Mouse (Mus musculus): Measurements from ENCODE around the gene Ncoa7. TPM values are rescaled to one million over a fixed set of nuclear protein-coding genes. Genes with fewer than 3 reads are reported as not detected.
"Not testable (repeated sequence)": the region's sequence is repeated elsewhere in the genome, so short reads cannot be mapped to it uniquely, and the experiment has no call there.

Ncoa7 gene
- polyA plus RNA-seq, 1 experiment from 2014 or later: 13.7 TPM

GRCm38 (mm10) chr10:30628444-30628843 is 174.7 kb downstream of the Ncoa7 start:
- not testable (repeated sequence) for H3K4me3 ChIP-seq; H3K27me3 ChIP-seq; H3K36me3 ChIP-seq; H3K9ac ChIP-seq (replicated peaks); H3K27ac ChIP-seq (replicated peaks); ATAC-seq (replicated peaks); H3K4me1 ChIP-seq; H3K4me2 ChIP-seq (replicated peaks); H3K9me3 ChIP-seq
- 93% methylated on average over 11 of the region's 11 CpGs for WGBS

- H3K4me1 ChIP-seq: peaks cover 10% of the 10 kb centered on the region
- no peaks in the 10 kb centered on the region for H3K27me3 ChIP-seq
- no peak overlapping the region for H3K4me3 ChIP-seq
- no peaks in the 10 kb centered on the region for H3K9me3 ChIP-seq
- ATAC-seq (replicated peaks): no peak
- no peak overlapping the region for H3K27ac ChIP-seq (replicated peaks)
- no peak overlapping the region for H3K4me2 ChIP-seq (replicated peaks)
- H3K9ac ChIP-seq (replicated peaks): no peak overlapping the region
- WGBS: 22% methylated on average over 1 of the region's 1 CpGs
- no peaks in the 10 kb centered on the region for H3K36me3 ChIP-seq
These were observed 175.6 kb downstream of the Ncoa7 start for GRCm38 (mm10) chr10:30627548-30627947.

- H3K4me2 ChIP-seq (replicated peaks): no peak overlapping the region
- H3K9me3 ChIP-seq: no peaks in the 10 kb centered on the region
- peak overlapping the region; percentile 34 for H3K27ac ChIP-seq (replicated peaks)
- peak; percentile 86 for ATAC-seq (replicated peaks)
- WGBS: 39% methylated on average over 5 of the region's 5 CpGs
- peaks cover 10% of the 10 kb centered on the region for H3K4me1 ChIP-seq
- no peak overlapping the region for H3K9ac ChIP-seq (replicated peaks)
- no peaks in the 10 kb centered on the region for H3K36me3 ChIP-seq
- no peaks in the 10 kb centered on the region for H3K27me3 ChIP-seq
- H3K4me3 ChIP-seq: no peak overlapping the region
These were observed 178.7 kb downstream of the Ncoa7 start for GRCm38 (mm10) chr10:30624161-30625019.

- Histone ChIP-seq H3K4me3 (no peak overlapping the region), H3K4me2 (replicated peaks) (no peak overlapping the region)
These were observed 180.2 kb downstream of the Ncoa7 start for GRCm38 (mm10) chr10:30622928-30623327.

DNA sequence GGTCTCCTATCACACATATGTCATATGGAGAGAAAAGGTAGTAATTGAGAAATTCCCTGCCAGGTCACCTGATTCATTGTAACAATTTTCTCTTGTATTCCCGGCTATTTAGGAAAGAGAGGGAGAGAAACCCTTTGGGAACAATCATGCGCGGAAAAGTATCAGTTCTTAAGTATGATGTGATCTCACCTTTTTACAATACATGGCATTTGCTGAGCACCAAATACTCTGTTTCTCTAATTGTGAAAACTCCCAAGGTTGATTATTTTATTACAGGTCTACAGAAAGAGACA is 184.3 kb downstream of the Ncoa7 start:
- Histone ChIP-seq H3K9ac (replicated peaks) (peak overlapping the region; percentile 75), H3K4me3 (peak overlapping the region; percentile 73), H3K27ac (replicated peaks) (peak overlapping the region; percentile 94), H3K36me3 (no peaks in the 10 kb centered on the region), H3K9me3 (no peaks in the 10 kb centered on the region), H3K27me3 (no peaks in the 10 kb centered on the region), H3K4me2 (replicated peaks) (peak overlapping the region; percentile 66), H3K4me1 (peaks cover 6% of the 10 kb centered on the region)
- WGBS: 37% methylated on average over 3 of the region's 3 CpGs
- ATAC-seq (replicated peaks): no peak

More at GRCm38 (mm10) chr10:30622928-30623327, 180.2 kb downstream of the Ncoa7 start:
- Histone ChIP-seq H3K9ac (replicated peaks) (no peak overlapping the region), H3K9me3 (no peaks in the 10 kb centered on the region), H3K27me3 (no peaks in the 10 kb centered on the region), H3K36me3 (no peaks in the 10 kb centered on the region), H3K27ac (replicated peaks) (no peak overlapping the region), H3K4me1 (peaks cover 10% of the 10 kb centered on the region)
- no peak for ATAC-seq (replicated peaks)

DNA sequence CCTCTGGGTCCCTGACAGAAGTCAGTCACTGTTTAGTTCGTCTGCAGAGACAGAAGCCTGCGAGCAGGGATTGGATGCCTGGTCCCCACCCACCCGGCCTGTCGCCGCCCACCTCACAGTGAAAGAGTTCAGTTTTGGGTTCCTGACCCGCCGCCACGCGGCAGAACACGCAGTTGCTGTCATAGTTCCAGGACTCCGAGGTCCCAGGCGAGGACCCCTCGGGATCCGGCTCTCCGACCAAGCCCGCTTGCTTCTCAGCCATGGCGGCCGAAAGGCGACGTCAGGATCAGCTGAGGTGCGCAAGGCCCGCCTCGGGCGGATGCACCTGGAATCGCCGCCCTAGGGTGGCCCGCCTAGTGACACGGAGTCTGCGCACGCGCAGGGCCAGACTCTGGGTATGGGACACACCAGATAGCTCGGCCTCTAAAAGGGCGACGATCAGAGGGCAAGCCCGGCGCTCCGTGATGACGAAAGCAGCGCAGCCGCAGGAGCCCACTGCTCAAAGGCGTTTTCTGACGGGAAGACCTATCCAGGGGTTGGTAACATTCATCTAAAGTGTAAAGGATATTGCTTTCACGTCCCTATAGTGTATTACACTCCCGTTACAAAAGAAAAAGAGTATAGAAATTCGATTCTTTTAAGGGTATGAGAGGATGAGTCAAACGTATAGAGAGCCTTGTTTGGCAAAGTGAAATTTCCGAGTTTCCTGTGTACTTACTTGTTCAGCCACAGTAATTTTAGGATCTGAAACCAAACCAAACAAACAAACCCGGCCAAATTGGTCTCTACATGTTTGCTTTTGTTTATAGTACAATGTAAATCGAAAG is 184.8 kb downstream of the Ncoa7 start:
- WGBS: 2% methylated on average over 49 of the region's 49 CpGs
- ATAC-seq (replicated peaks): peak; percentile 100

GRCm38 (mm10) chr10:30613039-30613438 is 190.1 kb downstream of the Ncoa7 start:
- Histone ChIP-seq H3K4me1 (peaks cover 4% of the 10 kb centered on the region; the same call in 1 of the 2 replicates), H3K4me3 (no peak overlapping the region), H3K36me3 (no peaks in the 10 kb centered on the region), H3K27ac (replicated peaks) (no peak overlapping the region), H3K4me2 (replicated peaks) (no peak overlapping the region), H3K27me3 (no peaks in the 10 kb centered on the region), H3K9ac (replicated peaks) (no peak overlapping the region), H3K9me3 (no peaks in the 10 kb centered on the region)
- 86% methylated on average over 4 of the region's 4 CpGs for WGBS
- ATAC-seq (replicated peaks): no peak

More for the DNA sequence above, 184.8 kb downstream of the Ncoa7 start:
- Histone ChIP-seq H3K9ac (replicated peaks) (peak overlapping the region; percentile 75), H3K4me1 (peaks cover 4% of the 10 kb centered on the region; the same call in 1 of the 2 replicates), H3K36me3 (no peaks in the 10 kb centered on the region), H3K4me3 (peak overlapping the region; percentile 73), H3K27me3 (no peaks in the 10 kb centered on the region), H3K9me3 (no peaks in the 10 kb centered on the region), H3K4me2 (replicated peaks) (peak overlapping the region; percentile 66), H3K27ac (replicated peaks) (peak overlapping the region; percentile 94)

- H3K4me1 ChIP-seq: no peaks in the 10 kb centered on the region
- H3K36me3 ChIP-seq: peaks cover 6% of the 10 kb centered on the region; the same call in 1 of the 2 replicates
- no peak overlapping the region for H3K9ac ChIP-seq (replicated peaks)
- H3K27me3 ChIP-seq: no peaks in the 10 kb centered on the region
- no peak overlapping the region for H3K4me2 ChIP-seq (replicated peaks)
- no peak overlapping the region for H3K4me3 ChIP-seq
- no peak overlapping the region for H3K27ac ChIP-seq (replicated peaks)
- no peaks in the 10 kb centered on the region for H3K9me3 ChIP-seq
- no peak for ATAC-seq (replicated peaks)
These were observed 193.5 kb downstream of the Ncoa7 start for GRCm38 (mm10) chr10:30609614-30610013.

GRCm38 (mm10) chr10:30608109-30608508 is 195.0 kb downstream of the Ncoa7 start:
- peaks cover 6% of the 10 kb centered on the region; the same call in 1 of the 2 replicates for H3K36me3 ChIP-seq
- H3K9ac ChIP-seq (replicated peaks): no peak overlapping the region
- no peak overlapping the region for H3K4me3 ChIP-seq
- no peaks in the 10 kb centered on the region for H3K4me1 ChIP-seq
- no peak overlapping the region for H3K27ac ChIP-seq (replicated peaks)
- no peak for ATAC-seq (replicated peaks)
- H3K27me3 ChIP-seq: no peaks in the 10 kb centered on the region
- no peak overlapping the region for H3K4me2 ChIP-seq (replicated peaks)
- 84% methylated on average over 2 of the region's 2 CpGs for WGBS
- H3K9me3 ChIP-seq: no peaks in the 10 kb centered on the region

DNA sequence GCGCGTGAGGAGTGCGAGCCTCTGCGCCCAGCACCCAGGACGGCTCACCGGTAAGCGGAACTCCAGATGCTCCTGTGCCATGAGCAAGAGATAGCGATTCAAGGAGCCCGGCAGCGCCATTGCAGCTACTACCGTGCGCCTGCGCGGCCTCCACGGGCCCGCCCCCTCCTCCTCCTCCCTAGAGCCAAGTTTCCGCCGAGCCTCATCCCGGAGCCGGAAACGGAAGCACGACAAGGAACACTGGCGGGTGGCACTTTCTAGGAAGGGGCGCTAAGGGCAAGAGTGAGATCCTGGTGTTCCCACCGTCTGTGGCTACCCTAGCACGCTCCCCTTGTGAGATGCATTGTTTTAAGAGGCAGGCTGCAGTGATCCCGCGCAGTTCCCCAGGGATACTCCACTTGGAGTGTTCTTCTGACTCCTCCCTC is 202.6 kb downstream of the Ncoa7 start, which contains the start of gene Trmt11:
Gene Trmt11 (minus strand): TSS at position 208 of the 425 bp plus-strand sequence.
- Histone ChIP-seq H3K27ac (replicated peaks) (peak within 1 kb of the TSS; percentile 81), H3K9me3 (no peaks in the 10 kb centered on the region), H3K27me3 (no peaks in the 10 kb centered on the region), H3K4me2 (replicated peaks) (peak within 1 kb of the TSS; percentile 54), H3K36me3 (peaks cover 13% of the 10 kb centered on the region), H3K9ac (replicated peaks) (peak within 1 kb of the TSS; percentile 87), H3K4me3 (peak within 1 kb of the TSS; percentile 82), H3K4me1 (peaks cover 17% of the 10 kb centered on the region)
- ATAC-seq (replicated peaks): peak; percentile 98
- WGBS: under 1% methylated on average over 27 of the region's 28 CpGs

DNA sequence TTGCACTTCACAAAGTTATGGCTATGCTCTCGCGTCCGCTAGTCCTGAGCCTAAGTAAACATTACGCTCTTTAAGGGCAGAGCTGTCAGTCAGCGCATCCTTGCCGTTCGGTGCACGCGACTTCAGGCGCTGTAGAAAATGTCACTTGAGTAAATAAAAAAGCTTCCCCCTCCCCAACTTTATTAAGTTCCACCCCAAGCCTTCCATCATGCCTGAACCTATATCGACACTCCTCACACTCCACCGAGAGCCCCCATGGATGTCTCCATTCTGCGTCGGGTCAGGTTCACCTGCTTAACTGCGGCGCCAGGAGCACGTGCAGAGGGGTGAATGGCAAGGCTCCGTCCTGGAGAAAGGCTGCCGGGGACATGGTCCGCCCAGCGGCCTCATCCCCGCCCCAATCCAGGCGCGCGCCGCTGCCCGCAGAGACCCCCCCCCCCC is 203.0 kb downstream of the Ncoa7 start:
- Histone ChIP-seq H3K4me3 (peak overlapping the region; percentile 82), H3K4me1 (peaks cover 17% of the 10 kb centered on the region), H3K27ac (replicated peaks) (peak overlapping the region; percentile 81), H3K9ac (replicated peaks) (peak overlapping the region; percentile 87), H3K27me3 (no peaks in the 10 kb centered on the region), H3K4me2 (replicated peaks) (peak overlapping the region; percentile 54), H3K36me3 (peaks cover 15% of the 10 kb centered on the region), H3K9me3 (no peaks in the 10 kb centered on the region)
- under 1% methylated on average over 27 of the region's 27 CpGs for WGBS
- ATAC-seq (replicated peaks): peak; percentile 89

- no peaks in the 10 kb centered on the region for H3K27me3 ChIP-seq
- H3K27ac ChIP-seq (replicated peaks): no peak overlapping the region
- H3K4me2 ChIP-seq (replicated peaks): no peak overlapping the region
- 62% methylated on average over 5 of the region's 5 CpGs for WGBS
- no peak overlapping the region for H3K9ac ChIP-seq (replicated peaks)
- peak; percentile 71 for ATAC-seq (replicated peaks)
- H3K4me3 ChIP-seq: no peak overlapping the region
- peaks cover 32% of the 10 kb centered on the region for H3K36me3 ChIP-seq
- no peaks in the 10 kb centered on the region for H3K9me3 ChIP-seq
- no peaks in the 10 kb centered on the region for H3K4me1 ChIP-seq
These were observed 216.1 kb downstream of the Ncoa7 start for GRCm38 (mm10) chr10:30587037-30587436.
